Mouse (Mus musculus): Measurements from ENCODE around the gene Mgmt.

The Mgmt gene

GRCm38 (mm10) chr7:137138101-137138500 lies 243.7 kb downstream of the Mgmt start:
- no peak for DNase-seq

GRCm38 (mm10) chr7:137140321-137140720 lies 245.9 kb downstream of the Mgmt start:
- no peak for DNase-seq

- DNase-seq, result no peak
Measured at GRCm38 (mm10) chr7:137141386-137141785, 247.0 kb downstream of the Mgmt start.

- DNase-seq, result no peak
Measured at GRCm38 (mm10) chr7:137147101-137147500, 252.7 kb downstream of the Mgmt start.

- no peak for DNase-seq
Measured at GRCm38 (mm10) chr7:137151854-137152253, 257.4 kb downstream of the Mgmt start.

- no peak for DNase-seq
Measured at GRCm38 (mm10) chr7:137154623-137155022, 260.2 kb downstream of the Mgmt start.

GRCm38 (mm10) chr7:137159086-137159485 lies 264.7 kb downstream of the Mgmt start:
- DNase-seq, result no peak

GRCm38 (mm10) chr7:137172278-137172677 lies 277.9 kb downstream of the Mgmt start:
- DNase-seq, result no peak

Measured in layer of hippocampus, adult 9-11 months (tissue).